Mouse (Mus musculus) liver, embryonic 12.5 days (tissue): ENCODE measurements around the gene Rab11fip4. TPM values are rescaled to one million over a fixed set of nuclear protein-coding genes. Genes with fewer than 3 reads are reported as not detected.
A peak's percentile ranks its signal among the peaks of the same experiment; 100 is the strongest.
"Not testable (repeated sequence)": the region's sequence is repeated elsewhere in the genome, so short reads cannot be mapped to it uniquely, and the experiment has no call there.

Source experiments
- ATAC-seq: fragments of 200-750 bp; cut with Nextera tagmentation; 2 replicates; pipeline ENCODE4 v1.8.0; 2017; ENCODE audit warnings: moderate number of reproducible peaks, mild to moderate bottlenecking, moderate library complexity
- H3K27ac ChIP-seq: fragments of 300-500 bp; sonication (generic); 2 replicates; pipeline ENCODE4 v1.5.1; 2016; ENCODE audit warnings: mild to moderate bottlenecking
- H3K27me3 ChIP-seq: fragments of 300-500 bp; sonication (generic); replicated peaks from 2 replicates; pipeline ENCODE4 v1.6.1; 2016; ENCODE audit warnings: mild to moderate bottlenecking, moderate library complexity
- H3K36me3 ChIP-seq: fragments of 300-500 bp; sonication (generic); 2 replicates; pipeline ENCODE4 v1.6.1; 2016; ENCODE audit warnings: mild to moderate bottlenecking, moderate library complexity
- H3K4me1 ChIP-seq: fragments of 300-500 bp; sonication (generic); 2 replicates; pipeline ENCODE4 v1.6.1; 2016
- H3K4me2 ChIP-seq: fragments of 300-500 bp; sonication (generic); 2 replicates; pipeline ENCODE4 v1.6.1; 2016; ENCODE audit warnings: mild to moderate bottlenecking, moderate library complexity
- H3K4me3 ChIP-seq: fragments of 300-500 bp; sonication (generic); 2 replicates; pipeline ENCODE4 v1.5.1; 2016; ENCODE audit warnings: mild to moderate bottlenecking, moderate library complexity
- H3K9ac ChIP-seq: fragments of 300-500 bp; sonication (generic); 2 replicates; pipeline ENCODE4 v1.6.1; 2016; ENCODE audit warnings: mild to moderate bottlenecking, moderate library complexity
- H3K9me3 ChIP-seq: fragments of 300-500 bp; sonication (generic); replicated peaks from 2 replicates; pipeline ENCODE4 v1.6.1; 2016; ENCODE audit warnings: mild to moderate bottlenecking, moderate library complexity
- WGBS: fragments of 180-500 bp; shearing (Covaris S2); methylation state at CpG from one replicate; pipeline ENCODE4 v1.1.7; 2016; ENCODE audit not compliant: insufficient replicate concordance; 5-methylcytosine and 5-hydroxymethylcytosine counted together
- polyA plus RNA-seq: library from polyadenylated mRNA; unstranded; fragments of >200 nt; fragmentation: Nextera tagmentation; extraction: Ambion mirVana; gene quantifications from 2 replicates; pipeline ENCODE4 v1.2.1, GENCODE M21; 2016

Gene Rab11fip4
- polyA plus RNA-seq, 1 experiment from 2014 or later, result 1.5 TPM

DNA sequence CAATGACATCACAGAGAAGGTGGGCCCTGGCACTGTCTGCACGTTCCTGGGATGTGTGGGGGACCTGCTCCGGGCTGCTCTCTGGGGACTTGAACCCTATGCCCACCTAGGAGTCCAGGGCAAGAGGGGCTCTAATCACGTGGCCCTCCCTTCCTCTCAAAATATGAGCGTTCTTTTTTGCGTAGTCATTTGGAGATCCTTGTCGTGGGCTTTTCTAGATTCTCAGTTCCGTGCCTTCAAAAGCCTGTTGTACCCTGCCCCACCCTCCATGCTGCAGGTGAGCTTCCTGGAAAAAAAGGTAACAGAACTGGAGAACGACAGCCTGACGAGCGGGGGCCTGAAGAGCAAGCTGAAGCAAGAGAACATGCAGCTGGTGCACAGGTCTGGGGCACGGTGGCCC lies 94.1 kb downstream of the Rab11fip4 start:
- Histone ChIP-seq H3K4me2 (no peak overlapping the region), H3K4me3 (no peak overlapping the region), H3K9me3 (no peaks in the 10 kb centered on the region), H3K4me1 (no peaks in the 10 kb centered on the region), H3K27ac (no peak overlapping the region), H3K27me3 (peaks cover 9% of the 10 kb centered on the region; the same call in 1 of the 2 replicates), H3K36me3 (no peaks in the 10 kb centered on the region), H3K9ac (no peak overlapping the region)
- 70% methylated on average over 11 of the region's 11 CpGs for WGBS
- no peak for ATAC-seq

GRCm38 (mm10) chr11:79686501-79687121 lies 95.6 kb downstream of the Rab11fip4 start:
- Histone ChIP-seq H3K27me3 (peaks cover 4% of the 10 kb centered on the region; the same call in 1 of the 2 replicates), H3K9me3 (no peaks in the 10 kb centered on the region), H3K9ac (no peak overlapping the region), H3K36me3 (no peaks in the 10 kb centered on the region), H3K27ac (no peak overlapping the region), H3K4me2 (no peak overlapping the region), H3K4me3 (no peak overlapping the region), H3K4me1 (no peaks in the 10 kb centered on the region)
- ATAC-seq, result peak; percentile 13; the same call in 1 of the 2 replicates
- WGBS, result 51% methylated on average over 26 of the region's 26 CpGs

DNA sequence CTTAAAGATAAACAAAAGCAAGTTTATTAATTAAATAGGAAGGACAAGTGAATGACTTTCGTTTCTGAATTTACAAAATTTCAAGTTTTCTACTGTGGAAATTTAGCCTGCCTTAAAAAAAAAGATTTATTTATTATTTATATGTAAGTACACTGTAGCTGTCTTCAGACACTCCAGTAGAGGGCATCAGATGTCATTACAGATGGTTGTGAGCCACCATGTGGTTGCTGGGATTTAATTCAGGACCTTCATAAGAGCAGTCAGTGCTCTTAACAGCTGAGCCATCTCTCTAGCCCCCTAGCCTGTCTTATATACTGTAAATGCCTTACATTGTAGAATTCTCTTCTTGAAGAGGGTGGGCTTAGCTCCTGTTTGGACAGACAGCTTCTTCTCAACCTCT lies 98.9 kb downstream of the Rab11fip4 start:
- no peaks in the 10 kb centered on the region for H3K9me3 ChIP-seq
- H3K4me2 ChIP-seq, result no peak overlapping the region
- no peaks in the 10 kb centered on the region for H3K4me1 ChIP-seq
- H3K27ac ChIP-seq, result no peak overlapping the region
- H3K4me3 ChIP-seq, result no peak overlapping the region
- peaks cover 13% of the 10 kb centered on the region; the same call in 1 of the 2 replicates for H3K27me3 ChIP-seq
- no peak for ATAC-seq
- WGBS, result 42% methylated on average over 1 of the region's 1 CpGs
- H3K36me3 ChIP-seq, result no peaks in the 10 kb centered on the region
- no peak overlapping the region for H3K9ac ChIP-seq

- Histone ChIP-seq H3K36me3 (no peaks in the 10 kb centered on the region), H3K9me3 (no peaks in the 10 kb centered on the region), H3K4me2 (no peak overlapping the region), H3K4me3 (no peak overlapping the region), H3K27ac (no peak overlapping the region), H3K27me3 (peaks cover 13% of the 10 kb centered on the region; the same call in 1 of the 2 replicates), H3K4me1 (no peaks in the 10 kb centered on the region), H3K9ac (no peak overlapping the region)
- ATAC-seq, result no peak
- 69% methylated on average over 9 of the region's 9 CpGs for WGBS
Observed at GRCm38 (mm10) chr11:79691513-79691912, 100.5 kb downstream of the Rab11fip4 start.

GRCm38 (mm10) chr11:79696390-79697307 lies 105.6 kb downstream of the Rab11fip4 start:
- Histone ChIP-seq H3K4me3 (no peak overlapping the region), H3K4me1 (peaks cover 8% of the 10 kb centered on the region; the same call in 1 of the 2 replicates), H3K36me3 (peaks cover 7% of the 10 kb centered on the region; the same call in 1 of the 2 replicates), H3K27ac (no peak overlapping the region), H3K4me2 (no peak overlapping the region), H3K9ac (no peak overlapping the region), H3K27me3 (0 out of 2 replicates have a peak, but pooled peaks cover 9% of the 10 kb centered on the region), H3K9me3 (no peaks in the 10 kb centered on the region)
- no peak for ATAC-seq
- 57% methylated on average over 19 of the region's 19 CpGs for WGBS

DNA sequence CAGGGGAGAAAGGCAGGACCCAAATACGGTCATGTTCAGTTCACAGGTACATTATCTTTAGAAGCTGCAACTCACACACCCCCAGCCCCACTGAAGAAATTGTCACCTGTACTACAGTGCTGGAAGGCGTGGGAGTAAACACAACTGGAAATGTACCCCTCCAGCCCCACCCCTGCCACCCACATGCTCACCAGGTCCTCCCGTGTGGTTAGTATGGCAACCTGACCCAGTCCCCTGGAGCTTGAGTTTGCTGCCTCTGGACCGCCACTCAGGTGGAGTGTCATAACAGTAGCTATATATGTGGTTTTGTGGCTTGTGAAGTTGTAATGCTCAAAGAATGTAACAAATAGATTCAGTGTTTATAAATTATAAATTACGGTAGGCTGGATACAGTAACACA lies 107.1 kb downstream of the Rab11fip4 start:
- no peak overlapping the region for H3K4me2 ChIP-seq
- peaks cover 20% of the 10 kb centered on the region for H3K4me1 ChIP-seq
- H3K27me3 ChIP-seq, result no peaks in the 10 kb centered on the region
- H3K4me3 ChIP-seq, result no peak overlapping the region
- H3K27ac ChIP-seq, result no peak overlapping the region
- H3K36me3 ChIP-seq, result peaks cover 7% of the 10 kb centered on the region; the same call in 1 of the 2 replicates
- no peak for ATAC-seq
- WGBS, result 65% methylated on average over 5 of the region's 5 CpGs
- H3K9ac ChIP-seq, result no peak overlapping the region
- H3K9me3 ChIP-seq, result no peaks in the 10 kb centered on the region

DNA sequence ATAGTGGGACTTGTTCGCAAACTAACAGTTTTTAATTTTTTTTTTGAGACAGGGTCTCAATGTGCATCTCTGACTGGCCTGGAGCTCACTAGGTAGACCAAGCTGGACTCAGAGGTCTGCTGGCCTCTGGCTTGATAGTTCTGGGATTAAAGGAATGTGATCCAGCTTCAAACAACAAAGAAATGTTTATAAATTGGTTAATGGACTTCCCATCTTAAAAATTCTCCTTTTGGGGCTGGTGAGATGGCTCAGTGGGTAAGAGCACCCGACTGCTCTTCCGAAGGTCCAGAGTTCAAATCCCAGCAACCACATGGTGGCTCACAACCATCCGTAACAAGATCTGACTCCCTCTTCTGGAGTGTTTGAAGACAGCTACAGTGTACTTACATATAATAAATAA lies 107.5 kb downstream of the Rab11fip4 start:
- H3K9me3 ChIP-seq, H3K36me3 ChIP-seq, H3K27ac ChIP-seq, ATAC-seq, H3K4me3 ChIP-seq, H3K9ac ChIP-seq, H3K4me2 ChIP-seq, H3K27me3 ChIP-seq: not testable (repeated sequence)
- H3K4me1 ChIP-seq, result peaks cover 24% of the 10 kb centered on the region
- 86% methylated on average over 4 of the region's 4 CpGs for WGBS

DNA sequence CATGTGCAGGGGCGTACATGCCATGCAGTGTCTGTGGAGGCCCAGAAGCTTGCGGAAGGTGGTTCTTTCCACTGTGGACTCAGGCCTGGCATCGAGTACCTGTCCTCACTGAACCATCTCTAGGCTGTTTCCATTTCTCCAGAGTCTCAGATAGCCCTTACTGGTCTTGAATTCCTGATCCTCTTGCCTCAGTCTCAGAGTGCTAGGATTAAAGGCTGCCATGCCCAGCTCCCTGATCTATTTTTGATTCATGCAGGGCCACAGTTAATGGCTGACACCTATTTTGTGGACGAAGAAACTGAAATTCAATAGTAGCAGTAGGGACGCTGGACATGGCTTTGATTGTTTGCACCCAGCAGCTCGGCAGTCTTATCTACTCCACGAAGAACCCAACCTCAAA lies 110.5 kb downstream of the Rab11fip4 start:
- WGBS, result 74% methylated on average over 7 of the region's 7 CpGs
- no peak overlapping the region for H3K27ac ChIP-seq
- H3K4me2 ChIP-seq, result no peak overlapping the region
- peaks cover 42% of the 10 kb centered on the region for H3K4me1 ChIP-seq
- no peak overlapping the region for H3K9ac ChIP-seq
- H3K9me3 ChIP-seq, result no peaks in the 10 kb centered on the region
- H3K36me3 ChIP-seq, result peaks cover 7% of the 10 kb centered on the region; the same call in 1 of the 2 replicates
- no peaks in the 10 kb centered on the region for H3K27me3 ChIP-seq
- no peak for ATAC-seq
- no peak overlapping the region for H3K4me3 ChIP-seq

- no peak overlapping the region for H3K9ac ChIP-seq
- H3K4me2 ChIP-seq, result no peak overlapping the region
- 84% methylated on average over 6 of the region's 6 CpGs for WGBS
- ATAC-seq, result no peak
- H3K4me1 ChIP-seq, result peaks cover 42% of the 10 kb centered on the region
- no peak overlapping the region for H3K27ac ChIP-seq
- no peaks in the 10 kb centered on the region for H3K9me3 ChIP-seq
- no peaks in the 10 kb centered on the region for H3K27me3 ChIP-seq
- H3K36me3 ChIP-seq, result peaks cover 7% of the 10 kb centered on the region; the same call in 1 of the 2 replicates
- no peak overlapping the region for H3K4me3 ChIP-seq
Observed at GRCm38 (mm10) chr11:79702092-79702491, 111.1 kb downstream of the Rab11fip4 start.

DNA sequence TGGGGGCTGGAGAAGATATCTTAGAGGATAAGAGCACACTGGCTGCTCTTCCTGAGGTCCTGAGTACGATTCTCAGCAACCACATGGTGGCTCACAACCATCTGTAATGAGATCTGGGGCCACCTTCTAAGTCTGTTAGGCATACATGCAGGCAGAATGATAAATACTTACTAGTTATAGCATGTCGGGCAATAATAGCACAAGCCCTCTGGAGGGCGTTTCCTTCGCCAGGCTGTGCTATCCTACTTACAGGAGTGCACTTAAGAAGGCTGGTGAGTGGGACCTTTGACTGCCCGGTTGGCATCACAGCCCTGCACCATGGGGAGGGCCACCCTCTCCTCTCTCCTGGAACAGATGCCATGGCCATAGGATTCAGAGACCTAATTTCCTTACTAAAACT lies 112.4 kb downstream of the Rab11fip4 start:
- no peaks in the 10 kb centered on the region for H3K9me3 ChIP-seq
- H3K4me3 ChIP-seq, result peak overlapping the region; percentile 80
- peaks cover 6% of the 10 kb centered on the region for H3K27me3 ChIP-seq
- H3K27ac ChIP-seq, result peak overlapping the region; percentile 95
- H3K4me2 ChIP-seq, result peak overlapping the region; percentile 79
- peaks cover 42% of the 10 kb centered on the region for H3K4me1 ChIP-seq
- WGBS, result 2% methylated on average over 5 of the region's 5 CpGs
- peaks cover 7% of the 10 kb centered on the region; the same call in 1 of the 2 replicates for H3K36me3 ChIP-seq
- peak; percentile 59 for ATAC-seq
- peak overlapping the region; percentile 90 for H3K9ac ChIP-seq

GRCm38 (mm10) chr11:79703885-79704291 lies 112.9 kb downstream of the Rab11fip4 start:
- peak; percentile 52 for ATAC-seq
- WGBS, result under 1% methylated on average over 27 of the region's 27 CpGs
- H3K36me3 ChIP-seq, result peaks cover 7% of the 10 kb centered on the region; the same call in 1 of the 2 replicates

More at GRCm38 (mm10) chr11:79703885-79704291, 112.9 kb downstream of the Rab11fip4 start:
- Histone ChIP-seq H3K4me2 (peak overlapping the region; percentile 79), H3K27me3 (peaks cover 10% of the 10 kb centered on the region), H3K9me3 (no peaks in the 10 kb centered on the region), H3K4me1 (peaks cover 42% of the 10 kb centered on the region), H3K27ac (peak overlapping the region; percentile 95), H3K9ac (peak overlapping the region; percentile 90), H3K4me3 (peak overlapping the region; percentile 80)
